ENCODE assay signal across 8 mouse cellular contexts in the genomic region with DNA sequence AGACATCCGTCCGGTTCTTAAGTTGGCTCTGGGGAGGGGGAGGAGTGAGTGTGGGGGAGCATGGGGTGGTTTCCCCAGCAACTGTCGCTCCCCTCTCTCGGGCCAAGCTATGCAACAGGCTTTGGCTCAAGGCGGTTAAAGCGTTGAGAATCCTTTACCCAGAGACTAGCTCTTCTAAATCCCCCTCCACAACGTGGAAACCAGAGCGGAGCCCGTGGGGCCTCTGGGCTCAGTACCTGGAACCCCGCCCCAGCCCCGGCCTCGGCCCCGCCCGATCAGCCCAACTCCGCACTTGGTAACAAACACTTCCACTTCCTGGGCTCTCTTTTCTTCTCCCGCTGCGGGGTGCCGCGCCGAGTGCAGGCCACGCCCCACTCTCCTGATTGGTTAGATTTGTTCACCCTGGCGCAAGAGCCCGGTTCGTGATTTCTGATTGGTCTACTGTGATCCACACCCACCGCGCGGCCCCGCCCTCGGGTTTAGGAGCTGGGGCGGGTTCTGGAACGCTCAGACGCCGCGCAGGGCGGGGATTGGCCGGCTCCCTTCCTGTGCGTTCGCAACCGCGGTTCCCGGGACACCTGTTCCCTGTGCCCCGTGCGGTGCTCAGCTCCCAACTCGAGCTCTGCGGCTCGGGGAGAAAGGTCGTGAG. TPM values are rescaled to one million over a fixed set of nuclear protein-coding genes. Genes with fewer than 3 reads are reported as not detected.
DNase-seq lines count a peak whose midpoint lies in the region; ATAC-seq lines count a peak whose summit lies in the region.

A gene (plus strand): TSS at position 510 of the 649 bp plus-strand sequence.

- DNase-seq in adrenal gland, adult (ENCODE audit: inconsistent age in 2 of 2, low spot score in 1 of 2), result peak; percentile 98 to 99
- DNase-seq in embryo, embryonic 10.5 days (ENCODE audit: low spot score), result peak; percentile 99
- DNase-seq in gastrocnemius, postnatal 14 days, result peak; percentile 98
- peak; percentile 92 to 97 for DNase-seq in left cerebral cortex, postnatal 10 days (ENCODE audit: extremely low spot score in 1 of 2, low spot score in 2 of 2)
- peak; percentile 88 for DNase-seq in right cerebral cortex, postnatal 25 days
- DNase-seq in urinary bladder, postnatal 4 days (ENCODE audit: low spot score in 2 of 2), result peak; percentile 96 to 98

- intact Hi-C loops in gastrocnemius, postnatal 14 days (cut with DNase I; ENCODE audit: low total_unique reads), result no loop called here
- intact Hi-C loops in left cerebral cortex, postnatal 10 days (cut with DNase I), result no loop called here

- ATAC-seq in inflammation-experienced regulatory T-cells, adult 6 months, result peak; percentile 89
- peak; percentile 91 for ATAC-seq in megakaryocyte-erythroid progenitor cell, adult 5-6 weeks (replicated peaks; ENCODE audit: low FRiP score, low TSS enrichment, poor library complexity, severe bottlenecking)

RNA-seq across cellular contexts. Expression of the gene that starts here (rescaled TPM):
- 1 to 10 TPM; 4.9 to 5.9 TPM for total RNA-seq in gastrocnemius, postnatal 14 days (2021)
- 100 to 1,000 TPM; 137 to 172 (median 165) TPM for polyA plus RNA-seq in inflammation-experienced regulatory T-cells, adult 6 months (2017; shearing (Covaris generic))
- 10 to 100 TPM; 53.7 to 56.0 TPM for total RNA-seq in left cerebral cortex, postnatal 10 days (2021)
- 20.4 and 22.2 TPM in 2 replicates for total RNA-seq in megakaryocyte-erythroid progenitor cell, adult 5-6 weeks (2014; fragmentation: Nextera tagmentation)
- total RNA-seq in megakaryocyte-erythroid progenitor cell, adult 5-6 weeks (2017), result 25.9 and 28.3 TPM in 2 replicates

Comparison
In these comparisons a context has a peak if more than half of its experiments do, and no peak if none do; other contexts are left out.
1. Peak in every context shown above with its lines: DNase-seq and ATAC-seq.